Mouse (Mus musculus) left cerebral cortex, adult 18-20 months (tissue): Measurements from ENCODE around the gene Vmn2r89. TPM values are rescaled to one million over a fixed set of nuclear protein-coding genes. Genes with fewer than 3 reads are reported as not detected.

Source experiments
- total RNA-seq, 2 experiments: library from RNA; stranded (reverse); gene quantifications; 2 replicates each; pipeline ENCODE4 v1.2.3; 2021

Gene Vmn2r89
- total RNA-seq, 2 experiments from 2014 or later, result not detected

Other genes starting within 250 kb of the Vmn2r89 start
- gene Ear14, start 248.5 kb upstream of the Vmn2r89 start, total RNA-seq, result not detected
- not detected for gene Rnase2a, start 195.7 kb upstream of the Vmn2r89 start, total RNA-seq
- gene Gm7247, start 90.1 kb upstream of the Vmn2r89 start, total RNA-seq, result not detected
- not detected for gene Vmn2r88, start 41.0 kb upstream of the Vmn2r89 start, total RNA-seq
- gene Gm5622, start 100.9 kb downstream of the Vmn2r89 start, total RNA-seq, result not detected
- gene Gm17175, start 122.2 kb downstream of the Vmn2r89 start, total RNA-seq, result not detected
- not detected for gene Gm17174, start 140.3 kb downstream of the Vmn2r89 start, total RNA-seq
- gene Gm17078, start 159.5 kb downstream of the Vmn2r89 start, total RNA-seq, result not detected
- gene Gm4181, start 183.8 kb downstream of the Vmn2r89 start, total RNA-seq, result not detected
- gene Gm17079, start 243.6 kb downstream of the Vmn2r89 start, total RNA-seq, result not detected